Mouse (Mus musculus): ENCODE measurements around the gene Gfra4. TPM values are rescaled to one million over a fixed set of nuclear protein-coding genes. Genes with fewer than 3 reads are reported as not detected.
A peak's percentile ranks its signal among the peaks of the same experiment; 100 is the strongest.

Gene Gfra4
- total RNA-seq (2017) = not detected in 2 replicates

DNA sequence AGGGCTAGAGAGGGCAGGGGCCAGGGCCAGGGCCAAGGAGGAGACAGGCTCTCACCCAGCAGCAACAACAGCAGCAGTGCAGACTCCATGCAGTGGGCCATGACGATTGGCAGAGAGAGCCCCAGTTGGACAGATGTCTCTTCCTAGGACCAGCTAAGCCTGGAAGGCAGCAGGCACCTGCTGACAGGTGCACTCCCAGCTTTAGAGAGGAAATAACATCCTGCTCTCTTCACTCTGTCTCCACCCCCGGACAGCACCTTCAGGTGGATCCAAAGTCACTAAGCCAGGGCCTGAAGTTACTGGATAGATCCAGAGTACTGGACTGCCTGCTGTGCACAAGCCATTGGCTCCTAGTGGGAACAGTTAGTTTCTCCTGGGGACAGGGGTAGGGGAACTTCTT lies at the start of gene Gfra4:
Gfra4 (minus strand) TSS at position 101 of the 400 bp plus-strand sequence.
- ATAC-seq (ENCODE audit: extremely low read depth, insufficient number of reproducible peaks, low FRiP score, poor library complexity, severe bottlenecking) = no peak

DNA sequence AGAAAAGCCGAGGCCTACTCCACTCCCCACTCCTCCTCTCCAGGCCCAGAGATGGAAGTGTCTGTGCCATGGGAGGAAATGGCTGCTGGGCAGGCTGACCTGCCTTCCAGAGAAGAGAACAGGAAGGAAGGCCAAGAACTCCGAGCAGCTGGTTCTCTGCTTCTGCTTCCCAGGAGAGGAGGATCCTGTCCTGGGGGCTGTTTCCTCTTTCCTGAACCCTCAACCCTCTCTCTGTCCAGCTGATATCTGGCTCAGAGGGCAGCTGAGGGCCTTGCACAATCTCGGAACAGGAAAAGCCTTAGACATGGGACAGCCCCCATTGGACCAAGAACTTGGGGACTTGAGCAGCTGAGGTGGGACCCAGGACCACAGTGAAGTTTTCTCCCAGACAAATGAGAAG lies 48.0 kb upstream of the Gfra4 start:
- ATAC-seq (ENCODE audit: extremely low read depth, insufficient number of reproducible peaks, low FRiP score, poor library complexity, severe bottlenecking) = no peak

DNA sequence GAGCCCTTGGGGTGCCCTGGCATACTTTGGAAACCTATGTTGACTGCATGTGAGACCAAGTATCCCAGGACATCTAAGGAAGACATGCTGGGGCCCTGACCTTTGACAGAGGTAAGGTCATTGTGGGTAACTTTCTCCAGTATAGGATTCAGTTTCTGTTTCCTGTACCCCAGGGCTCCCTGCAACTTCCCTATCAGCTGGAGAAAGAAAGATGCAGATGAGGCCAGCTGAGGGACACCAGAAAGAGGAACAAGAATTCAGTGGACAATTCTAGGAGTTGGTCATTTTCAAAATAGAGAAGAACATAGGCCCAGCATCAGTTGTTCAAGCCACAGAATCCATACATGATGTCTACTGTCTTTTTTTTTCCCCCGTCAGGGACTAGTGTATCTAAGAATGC lies 46.7 kb upstream of the Gfra4 start:
- ATAC-seq (ENCODE audit: extremely low read depth, insufficient number of reproducible peaks, low FRiP score, poor library complexity, severe bottlenecking) = peak; percentile 37; the same call in 1 of the 2 replicates

- ATAC-seq (ENCODE audit: extremely low read depth, insufficient number of reproducible peaks, low FRiP score, poor library complexity, severe bottlenecking) = no peak
These were observed 45.7 kb upstream of the Gfra4 start for GRCm38 (mm10) chr2:131088581-131088980.

DNA sequence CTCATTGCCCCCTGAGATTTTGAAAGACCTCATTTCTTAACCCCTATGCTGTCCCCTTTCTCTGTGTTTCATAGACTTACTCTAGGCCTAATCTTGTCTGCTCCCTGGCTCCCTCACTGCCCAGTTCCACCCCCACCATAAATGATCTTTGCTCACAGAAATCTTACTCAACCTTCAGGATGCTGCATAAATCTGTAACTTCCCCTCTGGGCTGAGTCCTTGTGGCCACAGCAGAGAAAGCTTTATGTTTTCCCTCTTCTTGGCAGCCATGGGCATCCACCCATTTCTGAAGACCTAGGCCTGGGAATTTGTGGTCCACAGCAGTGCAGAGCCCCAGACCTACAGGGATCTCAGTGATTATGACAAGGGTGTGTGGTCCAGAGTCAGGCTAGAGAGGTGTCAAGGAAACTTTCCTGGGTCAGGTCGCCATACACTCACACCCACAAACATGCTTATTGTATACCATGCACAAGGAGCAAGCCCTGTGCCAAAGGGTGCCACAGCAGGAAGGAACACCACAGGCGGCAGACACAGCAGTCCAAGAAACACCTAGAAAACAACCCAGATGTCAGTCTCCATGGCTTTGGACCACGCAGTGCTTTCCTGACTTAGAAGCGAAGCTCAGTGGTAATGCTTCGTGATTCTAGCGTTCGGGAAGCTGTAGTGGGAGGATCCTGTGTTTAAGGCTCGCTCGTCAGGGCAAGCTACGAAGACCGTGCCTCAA lies 43.9 kb upstream of the Gfra4 start, which contains the start of gene Siglec1:
Siglec1 (minus strand) TSS at position 99 of the 724 bp plus-strand sequence.
- no peak for ATAC-seq (ENCODE audit: extremely low read depth, insufficient number of reproducible peaks, low FRiP score, poor library complexity, severe bottlenecking)

GRCm38 (mm10) chr2:131084206-131084605 lies 41.3 kb upstream of the Gfra4 start:
- ATAC-seq (ENCODE audit: extremely low read depth, insufficient number of reproducible peaks, low FRiP score, poor library complexity, severe bottlenecking) = no peak

DNA sequence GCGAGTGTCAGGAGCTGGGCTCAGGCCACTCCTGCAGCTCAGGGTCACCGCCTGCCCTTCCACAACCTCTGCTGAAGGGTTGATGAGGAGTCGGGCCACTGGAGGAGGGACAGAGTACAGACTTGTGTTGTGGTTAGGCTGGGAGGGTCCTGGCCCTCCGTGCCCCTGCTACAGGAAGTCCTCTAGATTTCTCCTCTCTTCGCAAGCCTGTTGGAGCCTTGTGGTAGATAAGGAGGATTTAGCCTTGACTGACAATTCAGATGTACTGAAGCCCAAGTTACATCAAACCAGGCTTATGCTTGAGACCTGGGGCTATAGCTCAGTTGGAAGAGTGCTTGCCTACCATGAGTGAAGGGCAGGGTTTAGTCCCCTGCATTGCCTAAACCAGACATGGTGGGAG lies 37.6 kb upstream of the Gfra4 start:
- ATAC-seq (ENCODE audit: extremely low read depth, insufficient number of reproducible peaks, low FRiP score, poor library complexity, severe bottlenecking) = no peak

GRCm38 (mm10) chr2:131072536-131072935 lies 29.6 kb upstream of the Gfra4 start:
- ATAC-seq (ENCODE audit: extremely low read depth, insufficient number of reproducible peaks, low FRiP score, poor library complexity, severe bottlenecking) = no peak

- no peak for ATAC-seq (ENCODE audit: extremely low read depth, insufficient number of reproducible peaks, low FRiP score, poor library complexity, severe bottlenecking)
These were observed 24.6 kb upstream of the Gfra4 start for GRCm38 (mm10) chr2:131067481-131067880.

DNA sequence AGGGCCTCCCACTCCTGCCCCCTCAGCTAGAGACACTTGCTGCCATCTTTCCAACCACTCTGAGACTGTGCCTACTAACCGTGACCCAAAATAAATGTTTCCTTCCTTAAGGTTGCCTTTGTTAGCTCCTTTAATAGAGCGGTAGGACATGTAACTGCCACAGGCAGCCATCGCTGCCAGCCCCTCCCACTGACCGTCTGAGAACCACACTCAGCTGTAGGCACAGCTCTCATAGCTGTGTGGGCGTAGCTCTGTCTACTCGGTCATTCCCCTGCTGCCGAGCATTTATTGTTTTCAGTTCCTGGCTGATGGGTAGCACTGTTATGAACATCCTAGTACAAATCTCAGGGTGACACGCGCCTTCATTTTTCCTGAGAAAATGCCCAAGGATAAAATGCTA lies 23.5 kb upstream of the Gfra4 start:
- no peak for ATAC-seq (ENCODE audit: extremely low read depth, insufficient number of reproducible peaks, low FRiP score, poor library complexity, severe bottlenecking)

GRCm38 (mm10) chr2:131063404-131063864 lies 20.5 kb upstream of the Gfra4 start, which contains the start of gene Adam33:
Gene Adam33, minus strand, starts transcription at chr2:131063814.
- ATAC-seq (ENCODE audit: extremely low read depth, insufficient number of reproducible peaks, low FRiP score, poor library complexity, severe bottlenecking) = no peak

DNA sequence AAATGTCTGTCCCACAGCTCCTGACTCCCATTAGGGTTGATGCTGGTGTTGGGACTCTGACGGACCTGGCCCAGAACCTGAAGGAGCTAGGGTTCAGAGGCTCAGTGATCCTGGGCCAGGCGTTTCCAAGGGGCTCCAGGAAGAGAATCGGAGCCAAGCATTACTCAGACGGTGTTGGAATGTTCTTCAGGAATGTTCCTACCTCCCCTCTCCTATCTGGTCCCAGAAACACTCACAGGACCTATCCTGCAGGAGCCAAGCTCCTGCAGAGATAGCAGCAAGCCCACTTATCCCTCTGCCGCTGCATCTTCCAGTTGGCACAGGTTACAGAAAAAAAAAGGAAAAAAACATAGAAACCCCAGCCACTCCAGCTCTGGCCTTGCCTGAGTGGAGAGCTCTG lies 18.7 kb upstream of the Gfra4 start:
- no peak for ATAC-seq (ENCODE audit: extremely low read depth, insufficient number of reproducible peaks, low FRiP score, poor library complexity, severe bottlenecking)

GRCm38 (mm10) chr2:131060784-131061183 lies 17.9 kb upstream of the Gfra4 start:
- no peak for ATAC-seq (ENCODE audit: extremely low read depth, insufficient number of reproducible peaks, low FRiP score, poor library complexity, severe bottlenecking)

DNA sequence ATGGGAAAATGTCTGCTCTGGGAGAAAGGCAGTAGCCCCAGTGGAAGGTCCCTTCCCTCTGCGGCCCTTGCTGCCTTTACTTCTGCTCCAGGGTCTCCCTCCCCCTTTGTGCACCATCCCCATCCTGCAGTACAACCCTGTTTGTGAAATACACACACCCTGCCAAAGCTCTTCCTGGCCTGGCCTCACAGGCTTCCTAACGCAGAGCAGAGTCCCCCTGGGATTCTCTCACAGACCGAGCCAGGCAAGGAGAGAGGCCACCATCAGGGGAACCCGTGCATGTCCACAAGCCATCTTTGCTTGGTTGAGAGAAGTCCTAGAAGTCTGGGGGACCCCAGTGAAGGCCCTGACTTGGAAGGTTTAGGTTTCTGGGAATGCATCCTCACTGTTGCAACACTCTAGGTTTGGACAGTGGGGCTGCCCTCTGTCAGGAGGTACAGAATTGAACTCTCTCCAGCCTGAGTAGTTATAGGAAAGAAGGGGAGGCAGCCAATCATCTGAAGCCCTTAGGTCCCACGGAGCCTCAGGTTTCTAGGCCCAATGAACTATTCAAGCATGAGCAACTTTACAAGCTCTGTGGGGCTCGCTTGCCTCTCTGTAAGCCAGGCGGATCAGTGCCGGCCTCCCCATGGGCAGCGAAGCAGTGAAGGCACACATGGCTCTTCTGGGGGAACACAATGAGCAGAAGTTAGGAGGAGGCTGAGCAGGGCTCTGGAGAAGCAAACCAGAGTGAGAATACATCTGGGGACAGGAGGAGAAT lies 17.1 kb upstream of the Gfra4 start:
- ATAC-seq (ENCODE audit: extremely low read depth, insufficient number of reproducible peaks, low FRiP score, poor library complexity, severe bottlenecking) = no peak

DNA sequence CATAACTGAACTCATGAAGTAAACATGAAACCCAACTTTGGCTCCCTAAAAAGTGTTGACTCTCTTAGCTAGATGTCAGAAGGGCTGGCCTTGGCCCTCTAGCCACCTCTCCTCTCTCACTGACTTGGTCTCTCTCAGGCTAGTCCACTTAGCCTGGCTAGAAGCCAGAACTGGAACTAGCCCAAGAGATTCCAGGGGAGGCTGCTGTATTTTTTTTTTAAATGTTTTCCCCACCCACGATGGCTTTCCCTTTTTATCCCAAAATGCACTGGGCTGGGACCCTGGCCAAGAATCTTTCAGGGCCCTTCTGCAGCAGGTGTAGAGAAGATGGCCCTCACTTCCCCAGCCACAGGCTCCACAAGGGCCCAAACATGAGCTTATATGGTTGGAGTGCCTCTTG lies 16.5 kb upstream of the Gfra4 start:
- no peak for ATAC-seq (ENCODE audit: extremely low read depth, insufficient number of reproducible peaks, low FRiP score, poor library complexity, severe bottlenecking)

DNA sequence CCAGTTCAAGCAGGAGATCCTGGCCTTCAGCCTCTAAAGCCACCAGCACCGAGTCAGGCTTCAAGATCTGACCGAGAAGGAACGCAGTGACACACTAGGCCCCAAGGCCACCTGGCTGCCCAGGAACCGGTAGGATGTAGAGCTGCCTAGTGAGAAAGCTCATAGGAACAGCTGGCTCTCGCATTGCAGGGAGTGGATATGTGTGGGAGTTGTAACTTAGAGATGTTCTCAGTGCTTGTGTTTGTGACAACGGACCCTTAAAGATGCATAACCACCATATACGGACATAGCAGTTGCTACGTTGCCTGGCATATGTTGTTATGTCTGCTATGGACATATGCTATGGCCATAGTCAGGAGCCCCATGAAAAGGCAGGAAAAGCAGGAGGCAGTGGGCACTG lies 15.8 kb upstream of the Gfra4 start:
- ATAC-seq (ENCODE audit: extremely low read depth, insufficient number of reproducible peaks, low FRiP score, poor library complexity, severe bottlenecking) = no peak

DNA sequence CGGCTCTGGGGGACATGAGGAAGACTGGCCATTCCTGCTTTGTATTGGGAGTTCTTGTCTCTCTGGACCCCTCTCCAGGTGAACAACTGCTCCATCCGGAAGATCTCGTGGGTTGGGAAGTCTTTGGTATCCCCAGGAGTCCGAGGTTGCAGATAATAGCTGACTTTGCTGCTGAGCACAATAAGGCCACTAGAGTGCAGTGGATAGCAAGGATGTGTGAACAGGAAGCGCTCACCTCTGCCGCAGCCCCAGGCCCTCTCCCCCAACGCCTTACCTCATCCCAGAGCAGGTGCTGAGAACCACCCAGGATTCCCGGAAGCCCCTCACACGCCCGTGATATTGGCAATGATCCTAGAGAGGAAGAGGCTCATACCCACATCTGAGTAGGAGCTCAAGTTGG lies 13.3 kb upstream of the Gfra4 start:
- ATAC-seq (ENCODE audit: extremely low read depth, insufficient number of reproducible peaks, low FRiP score, poor library complexity, severe bottlenecking) = no peak

DNA sequence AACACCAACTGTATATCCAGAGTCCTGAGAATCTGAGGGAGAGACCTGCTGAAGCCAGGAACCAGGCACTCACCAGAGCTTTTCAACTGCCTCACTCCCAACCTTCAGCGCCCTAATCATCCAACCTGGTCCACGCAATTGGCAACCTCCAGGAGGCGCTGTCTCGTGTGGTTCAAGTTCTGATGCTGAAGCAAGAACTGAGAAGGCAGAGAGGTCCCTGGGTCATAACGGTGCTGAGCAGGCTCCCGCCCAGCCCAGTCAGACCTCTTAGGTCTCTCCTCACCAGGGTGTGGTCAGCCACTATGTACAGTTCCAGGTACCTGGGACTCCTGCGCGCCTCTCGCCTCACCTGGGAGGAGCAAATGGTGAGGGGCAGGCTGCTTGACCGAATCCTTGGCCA lies 12.7 kb upstream of the Gfra4 start:
- no peak for ATAC-seq (ENCODE audit: extremely low read depth, insufficient number of reproducible peaks, low FRiP score, poor library complexity, severe bottlenecking)

GRCm38 (mm10) chr2:131054646-131055264 lies 11.9 kb upstream of the Gfra4 start:
- ATAC-seq (ENCODE audit: extremely low read depth, insufficient number of reproducible peaks, low FRiP score, poor library complexity, severe bottlenecking) = no peak
